Mouse (Mus musculus): ENCODE measurements around the gene Acad11. TPM values are rescaled to one million over a fixed set of nuclear protein-coding genes. Genes with fewer than 3 reads are reported as not detected.

Acad11 gene
- polyA plus RNA-seq, 1 experiment from 2014 or later, result 6.3 TPM

- Histone ChIP-seq H3K4me2 (ENCODE audit: low read length) (no peak overlapping the region), H3K4me1 (ENCODE audit: control insufficient read depth, insufficient read depth, low read length) (no peaks in the 10 kb centered on the region), H3K9me3 (replicated peaks; ENCODE audit: control insufficient read depth, low read length, poor library complexity, severe bottlenecking) (no peaks in the 10 kb centered on the region), H3K27ac (ENCODE audit: low read length) (no peak overlapping the region), H3K27me3 (ENCODE audit: control insufficient read depth, insufficient read depth, low read depth, low read length) (no peaks in the 10 kb centered on the region), H3K9ac (ENCODE audit: low read depth, low read length) (no peak overlapping the region), H3K4me3 (ENCODE audit: low read depth, low read length) (no peak overlapping the region), H3K36me3 (ENCODE audit: control insufficient read depth, insufficient read depth, low read length) (peaks cover 35% of the 10 kb centered on the region)
- ATAC-seq, result no peak
- 96% methylated on average over 10 of the region's 10 CpGs for WGBS
These were observed 106.8 kb downstream of the Acad11 start for GRCm38 (mm10) chr9:104169986-104170385.

GRCm38 (mm10) chr9:104171651-104172050 lies 108.5 kb downstream of the Acad11 start:
- H3K4me1 ChIP-seq (ENCODE audit: control insufficient read depth, insufficient read depth, low read length), result no peaks in the 10 kb centered on the region
- peaks cover 40% of the 10 kb centered on the region for H3K36me3 ChIP-seq (ENCODE audit: control insufficient read depth, insufficient read depth, low read length)
- H3K4me2 ChIP-seq (ENCODE audit: low read length), result no peak overlapping the region
- ATAC-seq, result no peak
- H3K4me3 ChIP-seq (ENCODE audit: low read depth, low read length), result no peak overlapping the region
- no peak overlapping the region for H3K27ac ChIP-seq (ENCODE audit: low read length)
- no peak overlapping the region for H3K9ac ChIP-seq (ENCODE audit: low read depth, low read length)
- H3K27me3 ChIP-seq (ENCODE audit: control insufficient read depth, insufficient read depth, low read depth, low read length), result no peaks in the 10 kb centered on the region
- 90% methylated on average over 6 of the region's 6 CpGs for WGBS
- H3K9me3 ChIP-seq (replicated peaks; ENCODE audit: control insufficient read depth, low read length, poor library complexity, severe bottlenecking), result no peaks in the 10 kb centered on the region

DNA sequence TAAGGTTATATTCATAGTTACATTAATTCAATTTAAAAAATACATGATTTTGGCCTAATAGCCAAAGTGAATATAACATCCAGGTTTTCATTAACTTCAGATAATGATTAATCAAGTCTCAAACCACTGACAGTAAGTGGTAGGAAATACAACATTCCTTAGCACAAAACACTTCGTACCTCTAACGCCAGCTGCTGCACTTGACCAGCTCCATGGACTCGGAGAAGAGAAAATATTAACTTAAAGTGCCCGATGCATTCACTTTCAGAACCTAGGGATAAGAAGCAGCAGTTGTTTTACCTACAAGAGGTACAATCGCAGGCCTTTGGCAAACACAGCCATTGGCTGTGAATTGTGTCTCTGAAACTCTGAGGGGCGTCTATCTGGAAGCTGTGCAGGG lies 109.2 kb downstream of the Acad11 start:
- WGBS, result 95% methylated on average over 6 of the region's 6 CpGs
- H3K4me2 ChIP-seq (ENCODE audit: low read length), result no peak overlapping the region
- peaks cover 41% of the 10 kb centered on the region for H3K36me3 ChIP-seq (ENCODE audit: control insufficient read depth, insufficient read depth, low read length)
- H3K27ac ChIP-seq (ENCODE audit: low read length), result no peak overlapping the region
- H3K4me1 ChIP-seq (ENCODE audit: control insufficient read depth, insufficient read depth, low read length), result no peaks in the 10 kb centered on the region
- H3K9ac ChIP-seq (ENCODE audit: low read depth, low read length), result no peak overlapping the region
- H3K27me3 ChIP-seq (ENCODE audit: control insufficient read depth, insufficient read depth, low read depth, low read length), result no peaks in the 10 kb centered on the region
- ATAC-seq, result no peak
- no peak overlapping the region for H3K4me3 ChIP-seq (ENCODE audit: low read depth, low read length)
- no peaks in the 10 kb centered on the region for H3K9me3 ChIP-seq (replicated peaks; ENCODE audit: control insufficient read depth, low read length, poor library complexity, severe bottlenecking)

Other genes starting within 250 kb of the Acad11 start
- gene Nphp3, start 60.8 kb upstream of the Acad11 start, polyA plus RNA-seq (2015; fragmentation: Nextera tagmentation; extraction: Ambion mirVana), result 3.1 and 3.2 TPM in 2 replicates
- gene Gm28305, start 22.7 kb upstream of the Acad11 start, polyA plus RNA-seq (2015; fragmentation: Nextera tagmentation; extraction: Ambion mirVana), result not detected in 2 replicates
- 68.8 and 69.8 TPM in 2 replicates for gene Uba5, start 243 bp upstream of the Acad11 start, polyA plus RNA-seq (2015; fragmentation: Nextera tagmentation; extraction: Ambion mirVana)
- 0.78 and 1.1 TPM in 2 replicates for gene Ackr4, start 63.6 kb downstream of the Acad11 start, polyA plus RNA-seq (2015; fragmentation: Nextera tagmentation; extraction: Ambion mirVana)
- 20.0 and 21.0 TPM in 2 replicates for gene Dnajc13, start 199.6 kb downstream of the Acad11 start, polyA plus RNA-seq (2015; fragmentation: Nextera tagmentation; extraction: Ambion mirVana)